Mouse (Mus musculus) midbrain, embryonic 14.5 days (tissue): ENCODE measurements around the gene Kcnh8. TPM values are rescaled to one million over a fixed set of nuclear protein-coding genes. Genes with fewer than 3 reads are reported as not detected.

ENCODE experiments used
- ATAC-seq: fragments of 200-750 bp; cut with Nextera tagmentation; 2 replicates; pipeline ENCODE4 v1.8.0; 2017; ENCODE audit warnings: moderate number of reproducible peaks, moderate library complexity; ENCODE audit not compliant: low FRiP score, low TSS enrichment
- DNase-seq: peaks from one replicate; pipeline ENCODE4 v3.0.0-alpha.2; 2015
- H3K27ac ChIP-seq: fragments of 300-500 bp; sonication (generic); replicated peaks from 2 replicates; pipeline ENCODE4 v1.5.1; 2014; ENCODE audit warnings: mild to moderate bottlenecking, low read depth, low read length, moderate library complexity
- H3K27me3 ChIP-seq: fragments of 300-500 bp; sonication (generic); 2 replicates; pipeline ENCODE4 v1.6.1; 2014; ENCODE audit warnings: low read length, control low read depth, mixed read lengths; ENCODE audit not compliant: control insufficient read depth, insufficient read depth
- H3K36me3 ChIP-seq: fragments of 300-500 bp; sonication (generic); 2 replicates; pipeline ENCODE4 v1.6.1; 2014; ENCODE audit warnings: low read length, control low read depth; ENCODE audit not compliant: control insufficient read depth, insufficient read depth
- H3K4me1 ChIP-seq: fragments of 300-500 bp; sonication (generic); 2 replicates; pipeline ENCODE4 v1.6.1; 2014; ENCODE audit warnings: mild to moderate bottlenecking, antibody characterized with exemption, low read length, control low read depth; ENCODE audit not compliant: control insufficient read depth, insufficient read depth
- H3K4me2 ChIP-seq: fragments of 300-500 bp; sonication (generic); 2 replicates; pipeline ENCODE4 v1.6.1; 2014; ENCODE audit warnings: mild to moderate bottlenecking, low read length, moderate library complexity
- H3K4me3 ChIP-seq: fragments of 300-500 bp; sonication (generic); replicated peaks from 2 replicates; pipeline ENCODE4 v1.5.1; 2014; ENCODE audit warnings: low read depth, low read length
- H3K9ac ChIP-seq: fragments of 300-500 bp; sonication (generic); replicated peaks from 2 replicates; pipeline ENCODE4 v1.6.1; 2014; ENCODE audit warnings: mild to moderate bottlenecking, low read length, moderate library complexity
- H3K9me3 ChIP-seq: fragments of 300-500 bp; sonication (generic); 2 replicates; pipeline ENCODE4 v1.6.1; 2016; ENCODE audit warnings: low read length, control low read depth, mixed read lengths; ENCODE audit not compliant: control insufficient read depth
- WGBS: fragments of 180-500 bp; shearing (Covaris S2); extraction: QIAGEN DNeasy Blood & Tissue Kit; methylation state at CpG from one replicate; pipeline ENCODE4 v1.1.7; 2014; 5-methylcytosine and 5-hydroxymethylcytosine counted together
- polyA plus RNA-seq: library from polyadenylated mRNA; unstranded; fragments of >200 nt; fragmentation: Nextera tagmentation; extraction: Ambion mirVana; gene quantifications from 2 replicates; pipeline ENCODE4 v1.2.1, GENCODE M21; 2014

Kcnh8 gene
- polyA plus RNA-seq, 1 experiment from 2014 or later, result 6.5 TPM

DNA sequence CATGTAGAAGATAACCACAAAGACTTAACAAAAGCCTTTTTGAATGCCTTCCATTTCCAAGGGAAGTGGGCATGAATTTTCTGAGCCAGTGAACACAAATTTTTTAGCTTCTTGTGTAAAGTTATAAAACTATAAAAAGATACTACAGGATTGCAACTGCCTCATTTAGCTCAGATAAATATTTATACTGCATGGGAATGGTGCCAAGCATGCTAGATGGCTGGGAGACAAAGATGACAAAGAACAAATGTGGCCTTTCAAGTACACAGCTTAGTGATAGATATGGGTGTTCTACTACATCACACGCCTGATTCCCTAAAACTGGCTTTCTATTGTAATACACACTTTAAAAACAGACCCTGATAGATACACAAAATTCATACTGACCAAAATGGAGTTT, 282.7 kb downstream of the Kcnh8 start:
- no peak overlapping the region for H3K4me3 ChIP-seq
- H3K27me3 ChIP-seq, result no peaks in the 10 kb centered on the region
- WGBS, result 78% methylated on average over 1 of the region's 1 CpGs
- ATAC-seq (no peak), DNase-seq (no peak)
- H3K36me3 ChIP-seq, result no peaks in the 10 kb centered on the region
- no peak overlapping the region for H3K4me2 ChIP-seq
- H3K4me1 ChIP-seq, result no peaks in the 10 kb centered on the region
- no peaks in the 10 kb centered on the region for H3K9me3 ChIP-seq
- no peak overlapping the region for H3K9ac ChIP-seq
- H3K27ac ChIP-seq, result no peak overlapping the region

DNA sequence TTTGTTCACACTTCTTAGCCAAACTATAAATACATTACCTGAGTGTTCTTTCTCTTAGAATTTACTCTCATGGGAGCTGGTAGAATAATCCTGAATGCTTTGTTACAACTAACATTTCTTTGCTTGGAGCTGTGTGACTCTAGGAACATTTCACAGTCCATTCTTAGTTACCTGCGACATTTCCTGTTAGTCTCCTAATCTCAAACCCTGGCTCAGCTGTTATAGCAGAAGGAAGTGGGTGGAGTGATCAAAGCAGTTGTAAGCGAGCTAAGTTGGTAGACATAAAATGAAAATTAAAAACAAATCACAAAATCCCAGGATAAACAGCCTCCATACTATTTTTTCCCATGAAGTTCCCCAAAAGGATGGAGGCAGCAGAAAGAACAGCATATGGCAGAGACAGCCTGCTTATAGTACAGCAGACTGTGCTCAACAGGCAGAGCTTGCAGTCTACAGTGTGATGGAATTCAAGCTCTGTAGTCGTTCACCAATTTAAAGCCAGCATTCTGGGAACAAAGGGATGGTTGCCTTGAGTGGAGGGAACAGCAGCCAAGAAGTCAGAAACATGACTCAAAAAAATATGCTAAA, 318.1 kb downstream of the Kcnh8 start:
- Histone ChIP-seq H3K36me3 (no peaks in the 10 kb centered on the region), H3K4me3 (no peak overlapping the region), H3K27ac (no peak overlapping the region), H3K27me3 (no peaks in the 10 kb centered on the region), H3K9ac (no peak overlapping the region), H3K4me1 (no peaks in the 10 kb centered on the region), H3K9me3 (no peaks in the 10 kb centered on the region), H3K4me2 (no peak overlapping the region)
- no peak for ATAC-seq
- 71% methylated on average over 3 of the region's 3 CpGs for WGBS
- DNase-seq, result no peak

DNA sequence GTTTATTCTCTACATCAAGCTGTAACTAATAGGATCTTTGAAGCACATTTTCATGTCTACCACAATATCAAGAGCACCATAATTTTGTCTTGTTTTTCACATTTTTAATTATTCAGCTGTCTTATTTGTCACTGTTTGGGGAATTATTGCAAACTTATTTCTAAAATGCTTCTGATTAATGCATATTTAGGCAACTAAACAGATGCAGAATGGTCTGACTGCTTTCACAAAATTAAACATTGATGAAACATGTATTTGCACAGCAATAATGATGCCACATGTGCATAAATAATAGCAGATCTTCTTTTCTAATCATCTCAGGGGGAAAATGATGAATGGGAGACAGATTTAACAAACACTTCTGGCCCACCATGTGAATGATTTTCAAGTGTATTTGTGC, 341.5 kb downstream of the Kcnh8 start:
- Histone ChIP-seq H3K9ac (no peak overlapping the region), H3K36me3 (no peaks in the 10 kb centered on the region), H3K4me2 (no peak overlapping the region), H3K27ac (no peak overlapping the region), H3K9me3 (no peaks in the 10 kb centered on the region), H3K27me3 (no peaks in the 10 kb centered on the region), H3K4me3 (no peak overlapping the region), H3K4me1 (no peaks in the 10 kb centered on the region)
- ATAC-seq (no peak), DNase-seq (no peak)

DNA sequence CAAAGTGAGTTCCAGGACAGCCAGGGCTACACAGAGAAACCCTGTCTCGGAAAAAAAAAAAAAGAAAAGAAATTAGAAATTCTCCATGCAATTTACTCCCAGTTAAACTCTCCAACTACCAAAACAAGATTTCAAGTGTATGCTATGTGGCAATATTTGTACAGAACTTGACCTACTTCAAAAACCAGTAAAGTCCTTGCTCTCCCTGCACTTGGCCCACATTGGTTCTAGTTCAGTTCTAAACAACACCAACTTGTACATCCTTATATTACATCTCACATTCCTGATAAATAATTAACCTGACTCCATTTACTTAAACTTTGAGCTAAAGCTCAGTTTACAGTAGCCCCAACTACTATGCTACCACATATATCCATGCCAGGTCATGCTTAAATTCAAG, 370.2 kb downstream of the Kcnh8 start:
- no peaks in the 10 kb centered on the region for H3K27me3 ChIP-seq
- H3K36me3 ChIP-seq, result no peaks in the 10 kb centered on the region
- H3K4me1 ChIP-seq, result no peaks in the 10 kb centered on the region
- no peak overlapping the region for H3K4me2 ChIP-seq
- ATAC-seq (no peak), DNase-seq (no peak)
- no peak overlapping the region for H3K9ac ChIP-seq
- H3K9me3 ChIP-seq, result no peaks in the 10 kb centered on the region
- H3K27ac ChIP-seq, result no peak overlapping the region
- 85% methylated on average over 1 of the region's 1 CpGs for WGBS
- no peak overlapping the region for H3K4me3 ChIP-seq

DNA sequence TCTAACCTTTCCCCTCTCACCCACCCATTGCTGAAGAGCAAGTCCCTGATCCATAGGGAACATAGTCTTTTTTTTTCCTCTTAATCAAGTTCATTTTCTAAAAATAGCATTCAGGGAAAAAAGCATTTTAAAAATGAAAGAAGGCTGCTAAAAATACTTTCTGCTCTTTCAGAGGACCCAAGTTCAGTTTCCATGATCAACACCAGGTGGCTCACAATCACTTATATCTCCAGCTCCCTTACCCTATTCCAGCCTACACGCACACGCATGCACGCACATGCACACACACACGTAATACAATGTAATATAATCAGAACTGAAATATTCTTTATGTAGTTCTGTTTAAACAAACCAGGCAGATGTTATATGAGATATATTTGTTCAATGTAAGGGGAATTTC, 378.4 kb downstream of the Kcnh8 start:
- WGBS, result 94% methylated on average over 4 of the region's 4 CpGs
- no peak for ATAC-seq

More for the DNA sequence above, 378.4 kb downstream of the Kcnh8 start:
- Histone ChIP-seq H3K9ac (no peak overlapping the region), H3K27ac (no peak overlapping the region), H3K27me3 (no peaks in the 10 kb centered on the region), H3K36me3 (no peaks in the 10 kb centered on the region), H3K4me3 (no peak overlapping the region), H3K9me3 (no peaks in the 10 kb centered on the region), H3K4me2 (no peak overlapping the region), H3K4me1 (no peaks in the 10 kb centered on the region)
- DNase-seq, result no peak
